Mouse (Mus musculus): Measurements from ENCODE around the gene Rnf167.

- no peak for TF ChIP-seq POLR2A (IDR thresholded peaks at IDR 0.05; ENCODE audit: borderline replicate concordance, low read depth, low read length)
- no peak for TF ChIP-seq CTCF (IDR thresholded peaks at IDR 0.05; ENCODE audit: low read depth, low read length)
These were observed 49.7 kb upstream of the Rnf167 start for GRCm38 (mm10) chr11:70597301-70597700.
